Mouse (Mus musculus) urinary bladder, postnatal 14 days (tissue): ENCODE data around the gene Kcnh1.

ENCODE experiments used
- DNase-seq: peaks from one replicate; pipeline ENCODE4 v3.0.0; 2021; ENCODE audit warnings: low spot score

Kcnh1 gene

DNA sequence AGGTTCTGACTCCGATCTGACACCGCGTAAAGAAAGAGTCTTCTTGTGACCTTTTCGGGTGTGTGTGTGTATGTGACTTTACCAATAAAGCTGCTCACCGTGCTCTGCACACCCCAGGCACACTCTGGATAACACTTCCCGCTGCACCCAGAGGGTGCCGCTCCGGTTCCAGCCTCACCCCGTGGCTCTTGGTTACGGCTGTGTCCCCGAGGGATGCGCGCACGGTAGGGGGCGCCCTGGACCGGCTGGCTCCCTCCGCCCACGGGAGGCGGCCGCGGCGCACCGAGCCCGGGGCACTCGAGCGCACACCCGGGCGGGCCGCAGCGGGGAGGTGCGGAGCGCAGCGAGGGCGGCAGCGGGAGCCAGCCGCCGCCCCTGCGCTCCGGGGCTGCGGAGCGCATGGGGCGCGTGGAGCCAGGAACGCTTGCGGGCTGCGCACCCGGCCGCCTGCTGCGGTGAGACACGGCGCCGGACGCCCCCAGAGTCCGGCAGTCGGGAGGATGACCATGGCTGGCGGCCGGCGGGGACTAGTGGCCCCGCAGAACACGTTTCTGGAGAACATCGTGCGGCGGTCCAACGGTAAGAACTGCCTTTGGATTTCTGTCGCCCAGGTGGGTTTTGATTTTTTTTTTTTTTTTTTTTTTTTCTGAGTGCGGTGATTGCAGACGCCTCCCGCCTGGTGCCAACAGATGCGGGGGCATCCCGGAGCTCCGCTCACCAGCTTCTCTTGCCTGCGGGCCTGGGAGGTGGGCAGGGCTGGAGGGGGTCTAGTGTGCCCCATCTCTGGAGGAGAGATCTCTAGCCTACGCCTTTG is at the start of gene Kcnh1:
Kcnh1 (plus strand) TSS at position 267 of the 814 bp plus-strand sequence.
- DNase-seq = peak; percentile 89

GRCm38 (mm10) chr1:192151179-192151578 is 39.4 kb upstream of the Kcnh1 start:
- DNase-seq = no peak

DNA sequence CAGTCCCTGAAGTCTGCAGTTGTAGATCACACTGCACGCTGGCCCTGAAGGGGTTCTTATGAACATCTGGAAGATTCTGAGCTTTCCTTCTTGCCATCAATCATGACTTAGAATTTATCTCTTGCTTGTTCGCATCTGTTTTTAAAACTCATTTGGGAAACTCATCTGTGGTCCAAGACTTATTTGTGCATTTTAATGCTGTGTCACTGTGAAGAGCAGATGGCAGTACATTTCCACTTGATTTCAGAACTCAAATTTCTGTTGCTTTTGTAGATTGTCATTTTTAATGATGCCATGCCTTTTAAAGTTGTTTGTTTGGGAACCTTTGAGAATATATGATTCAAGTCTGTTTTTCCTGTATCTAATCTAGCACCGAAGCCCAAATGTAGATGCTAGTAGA is 19.1 kb upstream of the Kcnh1 start:
- no peak for DNase-seq

GRCm38 (mm10) chr1:192179877-192180276 is 10.7 kb upstream of the Kcnh1 start:
- no peak for DNase-seq

DNA sequence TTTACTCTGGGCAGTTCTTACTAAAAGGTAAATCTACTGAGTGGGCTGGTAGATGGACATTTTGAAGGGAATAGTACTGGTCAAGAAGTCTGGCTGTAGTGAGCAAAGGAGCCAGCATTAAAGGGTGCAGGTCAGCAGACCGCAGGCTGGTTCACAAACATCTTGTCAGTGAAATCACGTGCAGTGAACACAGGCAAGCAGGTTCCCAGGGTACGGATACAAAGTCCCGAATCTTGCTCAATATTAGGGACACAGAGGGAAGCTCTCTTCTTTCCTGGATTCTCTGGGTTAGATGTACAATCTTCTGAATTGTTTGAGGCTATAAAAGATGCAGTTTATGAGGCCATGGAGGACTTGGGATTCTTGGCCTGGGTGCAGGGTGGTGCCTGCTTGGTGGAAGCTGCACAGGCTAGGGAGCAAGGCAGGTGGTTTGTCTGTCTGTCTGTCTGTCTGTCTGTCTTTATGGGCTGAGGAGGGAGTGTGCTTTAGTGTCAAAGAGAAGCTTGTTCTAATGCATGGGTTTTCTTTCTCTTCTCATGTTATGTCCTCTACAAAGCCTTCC is 8.8 kb upstream of the Kcnh1 start:
- no peak for DNase-seq

DNA sequence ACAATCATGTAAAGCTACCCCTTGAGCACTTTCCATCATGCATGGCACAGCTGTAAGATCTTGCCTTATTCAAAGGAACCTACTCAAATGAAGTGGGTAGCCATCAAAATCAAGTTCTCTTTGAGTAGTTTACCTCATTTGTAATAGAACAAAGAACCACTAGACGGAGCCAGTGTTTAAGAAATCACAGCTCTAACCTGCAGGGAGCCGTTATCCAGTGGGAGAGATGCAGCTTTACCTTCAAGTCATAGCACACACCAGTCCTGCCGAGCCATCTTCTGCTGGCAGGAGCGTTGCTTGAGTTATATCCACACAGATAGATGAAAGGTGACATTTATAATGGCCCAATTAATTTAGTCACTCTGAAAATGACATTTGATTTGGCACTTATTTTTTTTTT is 1.5 kb upstream of the Kcnh1 start:
- no peak for DNase-seq

- DNase-seq = no peak
These were observed 803 bp upstream of the Kcnh1 start for GRCm38 (mm10) chr1:192189771-192190170.

DNA sequence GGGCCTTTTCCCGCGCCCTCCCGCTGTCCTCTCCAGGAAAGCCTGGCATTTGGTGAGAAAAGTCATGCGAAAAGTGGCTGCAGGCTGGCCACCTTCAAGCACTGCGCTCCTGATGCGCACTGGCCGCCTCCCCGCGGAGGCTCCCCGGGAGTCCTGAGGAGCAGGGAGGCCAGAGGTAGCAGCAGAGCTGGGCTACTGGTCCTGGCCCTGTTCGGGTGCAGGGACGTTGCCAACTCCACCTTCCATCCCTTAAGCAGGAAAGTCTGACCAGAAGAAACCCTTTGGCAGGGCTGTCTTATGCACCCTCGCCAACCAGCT is 707 bp downstream of the Kcnh1 start:
- no peak for DNase-seq

DNA sequence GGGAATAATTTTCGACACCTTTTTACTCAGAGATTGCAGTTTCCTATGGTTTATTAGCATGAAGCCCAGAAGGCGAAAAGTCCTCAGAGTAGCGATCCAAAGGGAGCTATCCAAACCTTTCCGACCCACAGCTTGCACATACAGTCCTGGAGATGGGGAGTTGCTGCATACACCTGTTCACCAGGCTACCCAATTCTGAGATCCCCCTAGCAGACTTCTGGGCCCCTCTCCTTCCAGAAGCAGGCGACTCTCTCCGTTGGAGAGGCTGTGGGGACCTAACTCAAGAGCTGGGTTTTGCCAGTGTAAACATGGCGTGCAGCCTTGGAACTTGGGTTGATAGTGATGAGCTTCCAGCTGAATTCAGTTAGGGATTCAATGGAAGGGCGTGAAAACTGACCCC is 1.3 kb downstream of the Kcnh1 start:
- no peak for DNase-seq

GRCm38 (mm10) chr1:192192710-192193109 is 2.1 kb downstream of the Kcnh1 start:
- DNase-seq = no peak

GRCm38 (mm10) chr1:192193656-192194055 is 3.1 kb downstream of the Kcnh1 start:
- DNase-seq = no peak

GRCm38 (mm10) chr1:192197495-192197894 is 6.9 kb downstream of the Kcnh1 start:
- DNase-seq = no peak

DNA sequence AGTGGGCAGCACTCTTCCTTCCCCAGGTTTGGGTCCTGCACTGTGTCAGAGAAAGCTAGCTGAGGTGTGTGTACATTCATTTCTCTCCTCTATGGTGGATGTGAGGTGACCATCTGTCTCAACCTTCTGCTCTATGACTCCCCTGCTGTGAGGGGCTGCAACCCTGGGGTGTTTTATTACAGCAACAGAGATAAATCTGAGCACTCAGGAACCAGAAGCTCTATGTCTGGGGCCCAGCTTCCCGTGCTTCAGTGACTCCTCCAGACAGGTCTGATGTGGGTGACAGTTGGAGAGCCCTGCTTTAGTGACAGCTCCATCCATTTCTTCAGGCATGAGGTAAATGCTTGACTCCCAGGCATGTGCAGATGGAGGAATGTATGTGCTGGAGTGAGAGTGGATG is 12.4 kb downstream of the Kcnh1 start:
- DNase-seq = no peak

DNA sequence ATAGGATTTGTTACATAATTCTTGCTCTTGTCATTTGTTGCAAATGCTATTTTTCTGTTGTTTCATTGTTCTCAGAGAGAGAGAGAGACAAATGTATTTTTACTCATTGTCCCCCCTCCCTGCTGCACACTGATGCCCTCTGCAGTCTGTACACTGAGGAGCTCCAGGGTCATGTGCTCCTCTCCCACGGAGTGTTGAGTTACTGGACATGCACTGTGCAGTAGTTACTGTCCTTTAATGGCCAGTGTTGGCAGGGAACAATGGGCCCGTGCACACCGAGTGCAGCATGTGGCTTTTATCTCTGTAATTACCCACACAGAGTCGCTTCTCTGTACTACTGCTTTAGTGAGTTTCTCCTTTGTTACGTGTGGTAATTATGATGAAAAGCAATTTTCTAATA is 17.4 kb downstream of the Kcnh1 start:
- DNase-seq = no peak

DNA sequence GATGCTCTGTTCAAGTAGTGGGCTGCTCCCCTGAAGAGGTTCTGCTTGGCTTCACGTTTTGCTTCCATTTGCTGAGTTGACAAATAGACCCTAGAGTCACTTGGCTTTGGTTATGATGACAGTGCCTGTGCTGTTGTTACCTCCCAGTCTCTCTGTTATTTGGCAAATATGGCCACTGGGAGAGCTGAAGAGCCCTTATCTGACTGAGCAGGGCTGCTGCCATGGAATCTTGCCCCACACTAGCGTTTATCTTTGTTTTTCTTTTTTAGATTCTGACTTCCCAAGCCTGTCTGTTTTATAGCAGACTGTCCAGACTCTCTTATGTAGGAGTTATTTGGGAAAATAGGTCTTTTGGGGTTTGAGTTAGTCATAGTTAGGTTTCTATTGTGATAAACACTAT is 21.9 kb downstream of the Kcnh1 start:
- DNase-seq = no peak

DNA sequence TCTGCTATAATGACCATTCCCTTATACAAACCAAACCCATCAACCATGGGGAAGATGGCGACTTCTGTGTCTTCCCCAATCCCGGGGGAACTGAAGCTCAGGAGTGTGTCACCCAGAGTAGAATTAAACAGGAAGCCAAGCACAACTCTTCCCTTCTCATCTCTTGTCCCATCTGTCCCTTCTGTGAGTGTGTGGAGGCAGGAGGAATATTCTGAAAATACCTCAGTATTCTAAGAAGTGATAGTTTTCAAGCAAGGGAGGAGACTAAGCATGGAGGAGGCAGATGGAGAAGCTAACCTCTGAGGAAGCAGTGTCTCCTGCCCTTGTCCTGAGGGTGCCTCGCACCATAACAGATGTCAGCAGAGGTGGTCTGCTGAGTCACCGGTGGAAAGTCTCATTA is 24.1 kb downstream of the Kcnh1 start:
- DNase-seq = no peak

DNA sequence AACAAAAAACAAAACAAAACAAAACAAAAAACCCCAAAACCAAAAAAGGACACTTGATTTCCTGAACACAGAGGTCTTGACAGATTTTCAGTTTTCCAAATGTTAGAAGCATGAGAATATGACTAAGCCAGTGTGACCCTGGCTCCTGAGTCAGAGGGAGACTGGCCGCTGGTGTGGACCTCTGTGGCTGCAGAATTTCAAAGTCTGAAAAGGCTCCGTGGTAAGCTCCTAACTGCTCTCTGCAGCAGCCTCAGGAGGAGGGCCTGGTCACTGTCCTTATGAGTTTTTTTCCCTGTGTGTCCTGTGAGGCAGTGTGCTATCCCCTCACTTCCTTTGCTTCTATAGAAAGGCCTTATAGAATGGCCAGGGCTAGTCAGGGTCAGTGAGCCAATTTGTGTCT is 29.6 kb downstream of the Kcnh1 start:
- DNase-seq = no peak

GRCm38 (mm10) chr1:192224161-192224560 is 33.6 kb downstream of the Kcnh1 start:
- no peak for DNase-seq

GRCm38 (mm10) chr1:192232696-192233095 is 42.1 kb downstream of the Kcnh1 start:
- no peak for DNase-seq

GRCm38 (mm10) chr1:192246836-192247235 is 56.3 kb downstream of the Kcnh1 start:
- DNase-seq = no peak

DNA sequence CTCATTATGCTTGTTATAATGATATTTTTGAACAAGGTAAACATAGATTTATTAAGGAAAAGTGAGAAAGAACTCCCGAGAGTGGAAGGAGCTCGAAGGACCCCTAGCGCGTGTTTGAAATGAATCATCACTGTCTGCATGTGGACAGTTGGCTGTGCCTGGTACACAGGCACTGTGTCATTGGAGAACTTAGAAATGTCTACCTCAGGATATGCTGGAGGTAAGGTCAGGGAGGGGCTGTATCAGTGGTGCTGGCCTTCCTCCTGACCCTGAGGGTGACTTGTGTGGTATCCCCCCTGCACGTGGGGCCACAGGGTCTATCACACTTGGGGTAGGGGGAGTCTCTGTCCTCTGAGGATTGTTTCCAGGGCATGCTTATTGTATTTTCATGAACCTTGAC is 68.6 kb downstream of the Kcnh1 start:
- no peak for DNase-seq

GRCm38 (mm10) chr1:192259616-192260015 is 69.0 kb downstream of the Kcnh1 start:
- DNase-seq = no peak

- no peak for DNase-seq
These were observed 75.1 kb downstream of the Kcnh1 start for GRCm38 (mm10) chr1:192265704-192266103.

- no peak for DNase-seq
These were observed 76.4 kb downstream of the Kcnh1 start for GRCm38 (mm10) chr1:192266956-192267355.
